ENCODE assay signal across 8 mouse cellular contexts in the genomic region with DNA sequence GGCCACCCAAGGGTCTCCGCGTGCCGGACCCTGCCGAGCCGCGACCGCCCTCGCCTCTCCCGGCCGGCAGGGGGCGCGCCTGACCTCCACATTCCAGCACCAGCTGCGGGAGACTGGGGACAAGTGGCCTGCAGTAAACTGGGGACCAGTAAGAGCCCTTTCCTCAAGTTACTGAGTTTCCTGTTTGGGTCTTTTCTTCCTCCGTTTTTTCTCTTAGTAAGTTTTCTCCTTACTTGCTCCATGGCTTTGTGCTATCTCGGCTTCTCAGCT. TPM values are rescaled to one million over a fixed set of nuclear protein-coding genes. Genes with fewer than 3 reads are reported as not detected.
A peak's percentile ranks its signal among the peaks of the same experiment; 100 is the strongest.
DNase-seq lines count a peak whose midpoint lies in the region; ATAC-seq lines count a peak whose summit lies in the region.

No protein-coding gene starts in this region.

- H3K4me3 ChIP-seq in hindbrain, embryonic 12.5 days = peak overlapping the region; percentile 65

- peaks cover 18% of the 10 kb centered on the region for H3K4me1 ChIP-seq in hindbrain, embryonic 12.5 days

- no peaks in the 10 kb centered on the region for H3K9me3 ChIP-seq in hindbrain, embryonic 12.5 days (replicated peaks)

- under 1% methylated on average over 15 of the region's 15 CpGs for WGBS in hindbrain, embryonic 12.5 days

- peak; percentile 93 for DNase-seq in Muller cell, postnatal 12 days (ENCODE audit: inconsistent ontology term)
- peak; percentile 84 for DNase-seq in cerebellum, adult 9-10 months
- DNase-seq in frontal cortex, adult 2 months (ENCODE audit: extremely low spot score in 1 of 2, low spot score in 1 of 2) = peak; percentile 56 to 88
- DNase-seq in layer of hippocampus, postnatal 25 days (ENCODE audit: extremely low spot score in 1 of 2, low spot score in 1 of 2) = peak; percentile 91 to 92
- peak; percentile 85 for DNase-seq in lung, postnatal 25 days (ENCODE audit: low spot score)
- DNase-seq in retina, postnatal 1 day = peak; percentile 92
- peak; percentile 67 to 77 for DNase-seq in urinary bladder, adult 18-20 months (ENCODE audit: low spot score in 2 of 2)

- H3K36me3 ChIP-seq in hindbrain, embryonic 12.5 days = 0 out of 2 replicates have a peak, but pooled peaks cover 2% of the 10 kb centered on the region

- peak; percentile 86 for ATAC-seq in hindbrain, embryonic 12.5 days (ENCODE audit: low FRiP score)

- H3K27ac ChIP-seq in hindbrain, embryonic 12.5 days = peak overlapping the region; percentile 94

- no peaks in the 10 kb centered on the region for H3K27me3 ChIP-seq in hindbrain, embryonic 12.5 days

- peak overlapping the region; percentile 67 for H3K4me2 ChIP-seq in hindbrain, embryonic 12.5 days (replicated peaks)

- peak overlapping the region; percentile 90 for H3K9ac ChIP-seq in hindbrain, embryonic 12.5 days

RNA-seq across cellular contexts. Expression of gene Mettl21a, which starts 0.6 kb away (rescaled TPM):
- 11.3 and 12.8 TPM in 2 replicates for polyA plus RNA-seq in frontal cortex, adult 2 months (2012; rRNA removed)
- 20.7 and 21.1 TPM in 2 replicates for polyA plus RNA-seq in hindbrain, embryonic 12.5 days (2016; fragmentation: Nextera tagmentation; extraction: Ambion mirVana)
- total RNA-seq in layer of hippocampus, postnatal 25 days (2021) = 10 to 100 TPM in 1 of 2 experiments, 1 to 10 TPM in 1; 9.4 to 10.4 TPM

Comparison
In these comparisons a context has a peak if more than half of its experiments do, and no peak if none do; other contexts are left out.
1. Peak in every context shown above with its lines: DNase-seq, ATAC-seq, H3K4me3 ChIP-seq and H3K27ac ChIP-seq.